Mouse (Mus musculus): Measurements from ENCODE around the gene Iah1. TPM values are rescaled to one million over a fixed set of nuclear protein-coding genes. Genes with fewer than 3 reads are reported as not detected.

Iah1 gene
- polyA plus RNA-seq, 1 experiment from 2014 or later = 26.8 TPM

GRCm38 (mm10) chr12:21370035-21370611 is 53.9 kb downstream of the Iah1 start:
- Histone ChIP-seq H3K36me3 (ENCODE audit: control insufficient read depth, insufficient read depth, low read length) (no peaks in the 10 kb centered on the region), H3K27me3 (ENCODE audit: control insufficient read depth, insufficient read depth, low read length) (no peaks in the 10 kb centered on the region), H3K9ac (replicated peaks; ENCODE audit: low read depth, low read length) (no peak overlapping the region), H3K4me1 (ENCODE audit: control insufficient read depth, insufficient read depth, low read length) (peaks cover 7% of the 10 kb centered on the region; the same call in 1 of the 2 replicates), H3K27ac (ENCODE audit: low read depth, low read length) (no peak overlapping the region), H3K4me2 (ENCODE audit: low read depth, low read length) (no peak overlapping the region), H3K9me3 (ENCODE audit: control insufficient read depth, low read length) (no peaks in the 10 kb centered on the region), H3K4me3 (ENCODE audit: low read depth, low read length) (no peak overlapping the region)
- ATAC-seq (ENCODE audit: low read depth) = no peak
- WGBS = 98% methylated on average over 1 of the region's 1 CpGs

DNA sequence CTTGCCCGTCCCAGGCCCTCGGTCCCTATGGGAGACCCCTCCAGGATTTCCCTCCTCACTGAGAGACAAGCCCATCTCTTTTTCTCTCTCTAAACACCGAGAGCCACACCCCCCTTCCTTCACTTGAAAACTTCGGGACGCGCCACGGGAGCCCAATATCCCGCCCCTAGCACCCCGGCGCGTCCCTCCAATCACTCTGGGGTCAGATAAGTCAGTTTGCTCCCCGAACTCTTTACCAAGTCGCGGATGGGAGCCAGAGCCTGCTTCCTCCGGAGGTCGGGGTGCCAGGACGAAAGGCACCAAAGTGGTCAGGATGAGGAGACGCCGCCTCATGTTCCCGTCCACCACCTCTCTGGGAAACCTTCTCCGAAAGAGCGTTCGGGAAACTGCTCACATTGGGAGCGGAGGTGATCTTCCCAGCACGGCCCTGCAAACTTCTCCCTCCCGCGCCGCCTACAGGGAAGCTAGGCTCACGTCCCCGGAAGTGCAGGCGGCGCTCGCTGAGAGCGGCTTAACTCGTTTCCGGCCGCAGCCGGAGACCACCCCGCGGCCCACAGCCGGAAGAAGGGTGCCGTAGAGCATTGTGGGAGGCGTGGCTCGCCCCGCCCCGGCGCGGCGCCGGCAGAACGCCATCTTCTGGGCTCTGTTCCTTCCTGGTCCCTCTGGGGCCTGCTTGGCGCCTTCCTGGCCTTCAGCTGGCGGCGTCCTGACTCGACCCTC is 57.1 kb downstream of the Iah1 start, which contains the start of gene Adam17:
Adam17 (minus strand) TSS at position 533 of the 720 bp plus-strand sequence.
- Histone ChIP-seq H3K4me3 (ENCODE audit: low read depth, low read length) (peak within 1 kb of the TSS; percentile 74), H3K27ac (ENCODE audit: low read depth, low read length) (peak within 1 kb of the TSS; percentile 92), H3K9me3 (ENCODE audit: control insufficient read depth, low read length) (no peaks in the 10 kb centered on the region), H3K9ac (replicated peaks; ENCODE audit: low read depth, low read length) (peak within 1 kb of the TSS; percentile 76), H3K4me1 (ENCODE audit: control insufficient read depth, insufficient read depth, low read length) (peaks cover 7% of the 10 kb centered on the region; the same call in 1 of the 2 replicates), H3K36me3 (ENCODE audit: control insufficient read depth, insufficient read depth, low read length) (no peaks in the 10 kb centered on the region), H3K27me3 (ENCODE audit: control insufficient read depth, insufficient read depth, low read length) (no peaks in the 10 kb centered on the region), H3K4me2 (ENCODE audit: low read depth, low read length) (peak within 1 kb of the TSS; percentile 75)
- WGBS = under 1% methylated on average over 48 of the region's 55 CpGs
- ATAC-seq (ENCODE audit: low read depth) = peak; percentile 98

Other genes with a start within 250 kb of the Iah1 start
- gene Cpsf3, start 31.0 kb upstream of the Iah1 start, polyA plus RNA-seq (2014; fragmentation: Nextera tagmentation; extraction: Ambion mirVana) = 90.8 and 95.5 TPM in 2 replicates
- 40.5 and 40.6 TPM in 2 replicates for gene Itgb1bp1, start 30.1 kb upstream of the Iah1 start, polyA plus RNA-seq (2014; fragmentation: Nextera tagmentation; extraction: Ambion mirVana)
- 16.8 and 21.4 TPM in 2 replicates for gene Adam17, start 57.2 kb downstream of the Iah1 start, polyA plus RNA-seq (2014; fragmentation: Nextera tagmentation; extraction: Ambion mirVana)
- gene Ywhaq, start 101.2 kb downstream of the Iah1 start, polyA plus RNA-seq (2014; fragmentation: Nextera tagmentation; extraction: Ambion mirVana) = 1,141 and 1,156 TPM in 2 replicates